Comparison of ENCODE assay signal across 8 mouse cellular contexts in genomic region chr15:103305070-103305678, GRCm38 (mm10). TPM values are rescaled to one million over a fixed set of nuclear protein-coding genes. Genes with fewer than 3 reads are reported as not detected.
DNase-seq lines count a peak whose midpoint lies in the region; ATAC-seq lines count a peak whose summit lies in the region.

No protein-coding gene starts in this region.

- DNase-seq in R1 (ENCODE audit: low read depth, low spot score): peak; percentile 99
- peak; percentile 96 to 97 for DNase-seq in cerebellum, postnatal 36 days
- peak; percentile 95 to 98 for DNase-seq in frontal cortex, postnatal 36 days (ENCODE audit: low spot score in 2 of 2)
- peak; percentile 99 for DNase-seq in left cerebral cortex, adult 11 months (ENCODE audit: low spot score)
- peak; percentile 97 to 98 for DNase-seq in lung, postnatal 4 days
- DNase-seq in retina, postnatal 7 days (ENCODE audit: low read depth, low spot score): peak; percentile 96
- peak; percentile 84 for DNase-seq in urinary bladder, adult 2 months (ENCODE audit: low spot score)

- peak; percentile 97 for ATAC-seq in hindbrain, embryonic 15.5 days (ENCODE audit: low FRiP score, low read depth)

- peak overlapping the region; percentile 97 for H3K27ac ChIP-seq in hindbrain, embryonic 15.5 days (replicated peaks)

- H3K9ac ChIP-seq in hindbrain, embryonic 15.5 days: peak overlapping the region; percentile 65

- WGBS in hindbrain, embryonic 15.5 days: under 1% methylated on average over 70 of the region's 71 CpGs

- no peaks in the 10 kb centered on the region for H3K36me3 ChIP-seq in hindbrain, embryonic 15.5 days

- peak overlapping the region; percentile 38 for H3K4me3 ChIP-seq in hindbrain, embryonic 15.5 days

- no peaks in the 10 kb centered on the region for H3K9me3 ChIP-seq in hindbrain, embryonic 15.5 days

- no peaks in the 10 kb centered on the region for H3K27me3 ChIP-seq in hindbrain, embryonic 15.5 days

- peaks cover 72% of the 10 kb centered on the region for H3K4me1 ChIP-seq in hindbrain, embryonic 15.5 days (replicated peaks)

- H3K4me2 ChIP-seq in hindbrain, embryonic 15.5 days: peak overlapping the region; percentile 61

RNA-seq across cellular contexts. Expression of gene Gpr84, which starts 5.2 kb away (rescaled TPM):
- 0.41 and 0.44 TPM in 2 replicates for polyA plus RNA-seq in hindbrain, embryonic 15.5 days (2015; fragmentation: Nextera tagmentation; extraction: Ambion mirVana)
- polyA plus RNA-seq in urinary bladder, adult 2 months (2012; rRNA removed): not detected in 2 replicates

RNA-seq across cellular contexts. Expression of gene Copz1, which starts 32.7 kb away (rescaled TPM):
- polyA plus RNA-seq in hindbrain, embryonic 15.5 days (2015; fragmentation: Nextera tagmentation; extraction: Ambion mirVana): 200 and 208 TPM in 2 replicates
- 125 and 135 TPM in 2 replicates for polyA plus RNA-seq in urinary bladder, adult 2 months (2012; rRNA removed)

RNA-seq across cellular contexts. Expression of gene Zfp385a, which starts 34.7 kb away (rescaled TPM):
- polyA plus RNA-seq in hindbrain, embryonic 15.5 days (2015; fragmentation: Nextera tagmentation; extraction: Ambion mirVana): 22.6 and 26.6 TPM in 2 replicates
- 9.9 and 15.6 TPM in 2 replicates for polyA plus RNA-seq in urinary bladder, adult 2 months (2012; rRNA removed)

RNA-seq across cellular contexts. Expression of gene Nfe2, which starts 47.0 kb away (rescaled TPM):
- 0.58 and 0.89 TPM in 2 replicates for polyA plus RNA-seq in hindbrain, embryonic 15.5 days (2015; fragmentation: Nextera tagmentation; extraction: Ambion mirVana)
- polyA plus RNA-seq in urinary bladder, adult 2 months (2012; rRNA removed): 0.28 and 0.34 TPM in 2 replicates

Comparison
In these comparisons a context has a peak if more than half of its experiments do, and no peak if none do; other contexts are left out.
1. Peak in every context shown above with its lines: DNase-seq, ATAC-seq, H3K4me3 ChIP-seq and H3K27ac ChIP-seq.